Mouse (Mus musculus) midbrain, embryonic 12.5 days (tissue): Measurements from ENCODE around the gene Mndal. TPM values are rescaled to one million over a fixed set of nuclear protein-coding genes. Genes with fewer than 3 reads are reported as not detected.
"Not testable (repeated sequence)": the region's sequence is repeated elsewhere in the genome, so short reads cannot be mapped to it uniquely, and the experiment has no call there.

Experiments
- ATAC-seq: fragments of 200-750 bp; cut with Nextera tagmentation; 2 replicates; pipeline ENCODE4 v1.8.0; 2017; ENCODE audit warnings: low read depth, moderate TSS enrichment, moderate library complexity; ENCODE audit not compliant: low FRiP score
- H3K27ac ChIP-seq: fragments of 300-500 bp; sonication (generic); replicated peaks from 2 replicates; pipeline ENCODE4 v1.5.1; 2016; ENCODE audit warnings: mild to moderate bottlenecking
- H3K27me3 ChIP-seq: fragments of 300-500 bp; sonication (generic); 2 replicates; pipeline ENCODE4 v1.6.1; 2016; ENCODE audit warnings: mild to moderate bottlenecking
- H3K36me3 ChIP-seq: fragments of 300-500 bp; sonication (generic); 2 replicates; pipeline ENCODE4 v1.6.1; 2016
- H3K4me1 ChIP-seq: fragments of 300-500 bp; sonication (generic); 2 replicates; pipeline ENCODE4 v1.6.1; 2016
- H3K4me2 ChIP-seq: fragments of 300-500 bp; sonication (generic); replicated peaks from 2 replicates; pipeline ENCODE4 v1.6.1; 2016; ENCODE audit warnings: mild to moderate bottlenecking, moderate library complexity
- H3K4me3 ChIP-seq: fragments of 300-500 bp; sonication (generic); 2 replicates; pipeline ENCODE4 v1.5.1; 2016; ENCODE audit warnings: mild to moderate bottlenecking
- H3K9ac ChIP-seq: fragments of 300-500 bp; sonication (generic); replicated peaks from 2 replicates; pipeline ENCODE4 v1.6.1; 2016; ENCODE audit warnings: mild to moderate bottlenecking, moderate library complexity
- H3K9me3 ChIP-seq: fragments of 300-500 bp; sonication (generic); 2 replicates; pipeline ENCODE4 v1.6.1; 2016; ENCODE audit warnings: mild to moderate bottlenecking
- WGBS: fragments of 180-500 bp; shearing (Covaris S2); methylation state at CpG from one replicate; pipeline ENCODE4 v1.1.7; 2016; 5-methylcytosine and 5-hydroxymethylcytosine counted together
- polyA plus RNA-seq: library from polyadenylated mRNA; unstranded; fragments of >200 nt; fragmentation: Nextera tagmentation; extraction: Ambion mirVana; gene quantifications from 2 replicates; pipeline ENCODE4 v1.2.1, GENCODE M21; 2016

Gene Mndal
- polyA plus RNA-seq, 1 experiment from 2014 or later: 0.23 TPM

DNA sequence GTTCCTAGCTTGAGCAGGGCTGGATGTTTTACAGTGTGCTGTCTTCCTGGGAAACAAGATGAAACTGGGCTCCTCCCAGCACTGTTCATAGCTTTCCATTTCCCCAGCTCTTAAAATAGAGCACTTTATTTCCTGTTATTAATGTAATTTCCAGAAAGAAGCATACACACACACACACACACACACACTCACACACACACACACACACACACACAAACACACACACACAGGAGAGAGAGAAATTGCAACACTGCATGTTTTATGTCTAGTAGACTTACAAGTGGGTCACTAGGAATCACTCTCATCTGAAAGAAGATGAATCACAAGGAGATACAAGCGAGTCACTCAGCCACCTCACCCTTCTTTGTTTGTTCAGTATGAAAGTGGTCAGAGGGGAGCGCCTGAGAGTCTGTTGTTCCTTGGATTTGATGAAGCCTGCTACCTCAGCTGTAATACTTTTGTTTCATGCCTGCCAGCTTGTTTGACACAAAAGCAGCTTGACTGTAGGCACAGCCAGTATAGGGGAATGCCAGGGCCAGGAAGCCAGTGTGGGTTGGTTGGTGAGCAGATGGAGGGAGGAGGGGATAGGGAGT, 139.5 kb downstream of the Mndal start:
- not testable (repeated sequence) for H3K36me3 ChIP-seq, H3K4me2 ChIP-seq, H3K4me3 ChIP-seq, H3K4me1 ChIP-seq, H3K9ac ChIP-seq, ATAC-seq, H3K27ac ChIP-seq, H3K27me3 ChIP-seq, H3K9me3 ChIP-seq
- WGBS: 61% methylated on average over 2 of the region's 2 CpGs

DNA sequence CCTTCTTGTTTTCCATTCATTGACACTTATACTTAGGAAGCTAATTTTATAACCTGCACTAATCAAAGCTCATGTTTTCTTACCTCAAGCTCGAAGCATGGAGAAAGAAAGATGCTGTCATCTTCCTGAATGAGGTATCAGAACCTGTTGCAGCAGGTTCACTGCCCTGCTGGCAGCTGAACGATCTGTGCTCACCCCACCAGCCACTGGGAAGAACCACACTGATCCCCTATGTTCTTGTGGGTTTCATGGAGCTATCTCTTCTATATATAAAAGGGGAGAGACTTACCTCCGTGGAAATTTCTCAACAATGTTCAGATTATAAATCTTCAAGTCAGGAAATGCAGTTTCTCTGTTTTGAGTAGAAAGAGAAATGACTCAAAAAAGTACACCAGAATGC, 140.1 kb downstream of the Mndal start:
- not testable (repeated sequence) for H3K4me1 ChIP-seq, H3K9ac ChIP-seq, H3K27me3 ChIP-seq, H3K4me3 ChIP-seq, H3K36me3 ChIP-seq, H3K4me2 ChIP-seq, H3K9me3 ChIP-seq, ATAC-seq, H3K27ac ChIP-seq
- WGBS: 79% methylated on average over 3 of the region's 3 CpGs

DNA sequence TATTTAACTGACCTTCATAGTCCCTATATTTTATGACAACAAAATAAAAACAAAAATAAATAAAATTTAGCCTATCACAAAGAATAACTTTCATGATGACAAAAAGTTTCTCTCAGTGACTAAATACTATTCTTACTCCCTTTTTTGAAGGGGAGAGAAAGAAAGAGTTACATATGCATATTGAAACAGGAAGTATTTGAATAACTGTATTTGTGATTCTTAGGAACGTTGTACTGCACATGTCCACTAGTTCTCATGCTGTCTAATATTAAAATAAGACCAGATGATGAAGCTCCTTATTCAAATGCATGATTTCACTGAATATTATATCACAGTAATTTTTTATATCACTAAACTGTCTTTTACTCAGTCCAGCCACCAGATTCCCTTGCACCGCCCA, 140.5 kb downstream of the Mndal start:
- WGBS: 88% methylated on average over 2 of the region's 2 CpGs
- not testable (repeated sequence) for H3K4me3 ChIP-seq, H3K9me3 ChIP-seq, H3K4me2 ChIP-seq, ATAC-seq, H3K27ac ChIP-seq, H3K36me3 ChIP-seq, H3K9ac ChIP-seq, H3K4me1 ChIP-seq, H3K27me3 ChIP-seq

Other genes starting within 250 kb of the Mndal start
- gene Ifi207, start 200.7 kb downstream of the Mndal start, polyA plus RNA-seq: 0.43 and 0.82 TPM in 2 replicates
- gene Ifi204, start 175.5 kb downstream of the Mndal start, polyA plus RNA-seq: 1.1 and 1.2 TPM in 2 replicates
- 0.33 and 0.47 TPM in 2 replicates for gene Ifi211, start 29.4 kb downstream of the Mndal start, polyA plus RNA-seq
- 0.19 and 0.41 TPM in 2 replicates for gene Ifi203, start 181 bp upstream of the Mndal start, polyA plus RNA-seq
- gene Ifi202b, start 40.3 kb upstream of the Mndal start, polyA plus RNA-seq: not detected in 2 replicates
- 0.10 and 0.21 TPM in 2 replicates for gene Ifi205, start 89.3 kb upstream of the Mndal start, polyA plus RNA-seq
- not detected in 2 replicates for gene Olfr433, start 98.2 kb upstream of the Mndal start, polyA plus RNA-seq
- not detected in 2 replicates for gene Olfr432, start 106.7 kb upstream of the Mndal start, polyA plus RNA-seq
- not detected in 2 replicates for gene Olfr430, start 124.1 kb upstream of the Mndal start, polyA plus RNA-seq
- not detected in 2 replicates for gene Olfr429, start 141.8 kb upstream of the Mndal start, polyA plus RNA-seq
- gene Olfr427, start 154.4 kb upstream of the Mndal start, polyA plus RNA-seq: not detected in 2 replicates
- gene Olfr231, start 178.7 kb upstream of the Mndal start, polyA plus RNA-seq: not detected in 2 replicates
- gene Olfr424, start 189.0 kb upstream of the Mndal start, polyA plus RNA-seq: not detected in 2 replicates
- not detected in 2 replicates for gene Olfr420, start 213.1 kb upstream of the Mndal start, polyA plus RNA-seq
- 1.3 TPM in 2 replicates for gene Spta1, start 230.3 kb upstream of the Mndal start, polyA plus RNA-seq